Mouse (Mus musculus) ES-Bruce4 (cell line): Measurements from ENCODE around the gene Lekr1. TPM values are rescaled to one million over a fixed set of nuclear protein-coding genes. Genes with fewer than 3 reads are reported as not detected.

Source experiments
- H3K27ac ChIP-seq: 2 replicates; pipeline ENCODE4 v1.5.1; 2012; ENCODE audit warnings: low read length, inconsistent platforms; ENCODE audit not compliant: insufficient read depth
- H3K27me3 ChIP-seq: 2 replicates; pipeline ENCODE4 v1.6.1; 2012; ENCODE audit warnings: mild to moderate bottlenecking, low read length, inconsistent platforms; ENCODE audit not compliant: control insufficient read depth, poor library complexity, insufficient read depth, severe bottlenecking
- H3K36me3 ChIP-seq: 2 replicates; pipeline ENCODE4 v1.6.1; 2012; ENCODE audit warnings: inconsistent platforms, mild to moderate bottlenecking, low read length, moderate library complexity; ENCODE audit not compliant: control insufficient read depth, poor library complexity, insufficient read depth, severe bottlenecking
- H3K4me1 ChIP-seq: one replicate; pipeline ENCODE4 v1.8.1; 2011; ENCODE audit warnings: low read length; ENCODE audit not compliant: control insufficient read depth, insufficient read depth
- H3K4me3 ChIP-seq: 2 replicates; pipeline ENCODE4 v1.5.1; 2011; ENCODE audit warnings: low read depth, mild to moderate bottlenecking, low read length
- H3K9ac ChIP-seq: 2 replicates; pipeline ENCODE4 v1.6.1; 2012; ENCODE audit warnings: low read depth, mild to moderate bottlenecking, inconsistent platforms; ENCODE audit not compliant: poor library complexity, severe bottlenecking
- H3K9me3 ChIP-seq: replicated peaks from 2 replicates; pipeline ENCODE4 v1.6.1; 2012; ENCODE audit warnings: mild to moderate bottlenecking, low read length, inconsistent platforms; ENCODE audit not compliant: control insufficient read depth, poor library complexity, insufficient read depth, severe bottlenecking
- CTCF ChIP-seq: IDR thresholded peaks from one replicate; pipeline ENCODE4 v1.8.1; 2011; ENCODE audit warnings: low read depth, low read length
- EP300 ChIP-seq: IDR thresholded peaks from 2 replicates; pipeline ENCODE4 v1.6.1; 2011; ENCODE audit warnings: low read depth, low read length; ENCODE audit not compliant: insufficient read depth
- POLR2A ChIP-seq: IDR thresholded peaks from one replicate; pipeline ENCODE4 v1.8.1; 2011; ENCODE audit warnings: low read length; ENCODE audit not compliant: insufficient read depth
- polyA plus RNA-seq: library from polyadenylated mRNA; stranded (reverse); fragments of >200 nt; gene quantifications from 2 replicates; pipeline ENCODE4 v1.2.4, GENCODE M21; 2011; ENCODE audit warnings: low read depth; ENCODE audit not compliant: missing spikeins, insufficient read depth, insufficient read length

Lekr1 gene
- polyA plus RNA-seq, 1 experiment, result 2.4 TPM

DNA sequence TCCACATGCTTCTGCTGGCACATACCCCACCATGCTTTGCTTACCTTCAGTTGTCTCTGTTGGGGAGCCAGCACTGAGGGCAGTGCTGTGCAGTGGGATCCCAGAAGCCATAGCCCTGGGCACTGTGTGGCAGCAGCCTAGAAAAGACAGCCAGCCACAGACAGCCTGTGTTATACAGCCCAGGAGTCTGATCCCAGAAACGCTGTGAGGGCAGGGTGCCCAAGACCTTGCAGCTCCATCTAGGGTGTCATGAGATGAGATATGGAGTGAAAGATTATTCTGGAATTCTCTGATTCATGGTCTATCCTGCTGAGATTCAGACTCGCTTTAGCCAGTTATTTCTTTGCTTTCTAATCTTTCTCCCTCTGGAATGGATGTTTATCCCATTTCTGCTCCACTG is 51.4 kb downstream of the Lekr1 start:
- Histone ChIP-seq H3K9me3 (no peaks in the 10 kb centered on the region), H3K4me1 (no peaks in the 10 kb centered on the region), H3K27ac (no peak overlapping the region), H3K36me3 (no peaks in the 10 kb centered on the region), H3K4me3 (no peak overlapping the region), H3K27me3 (no peaks in the 10 kb centered on the region), H3K9ac (no peak overlapping the region)
- TF ChIP-seq EP300, result no peak
- no peak for TF ChIP-seq CTCF
- no peak for TF ChIP-seq POLR2A

DNA sequence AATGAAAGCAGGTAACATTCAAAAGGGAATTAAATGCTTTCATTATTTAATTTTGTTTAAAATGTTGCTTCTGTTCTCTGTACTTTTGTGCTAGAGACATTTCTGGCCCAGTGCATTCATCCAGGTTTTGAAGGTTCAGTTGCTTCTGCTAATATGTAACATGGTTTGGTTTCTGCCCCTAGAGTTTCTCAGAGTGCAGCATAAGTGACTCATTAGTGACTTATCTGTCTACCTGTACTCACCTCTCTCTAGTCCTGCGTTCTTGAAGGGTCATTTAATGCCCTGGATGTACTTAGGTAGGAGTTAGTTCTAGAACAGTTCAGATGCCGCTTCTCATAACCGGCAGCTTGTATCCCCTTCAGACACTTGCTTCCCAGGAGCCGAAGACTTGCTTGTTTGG is 56.9 kb downstream of the Lekr1 start:
- no peaks in the 10 kb centered on the region for H3K36me3 ChIP-seq
- no peak overlapping the region for H3K4me3 ChIP-seq
- no peaks in the 10 kb centered on the region for H3K4me1 ChIP-seq
- no peaks in the 10 kb centered on the region for H3K9me3 ChIP-seq
- TF ChIP-seq CTCF, result no peak
- no peak for TF ChIP-seq POLR2A
- TF ChIP-seq EP300, result no peak
- H3K9ac ChIP-seq, result no peak overlapping the region
- H3K27ac ChIP-seq, result no peak overlapping the region
- H3K27me3 ChIP-seq, result no peaks in the 10 kb centered on the region

DNA sequence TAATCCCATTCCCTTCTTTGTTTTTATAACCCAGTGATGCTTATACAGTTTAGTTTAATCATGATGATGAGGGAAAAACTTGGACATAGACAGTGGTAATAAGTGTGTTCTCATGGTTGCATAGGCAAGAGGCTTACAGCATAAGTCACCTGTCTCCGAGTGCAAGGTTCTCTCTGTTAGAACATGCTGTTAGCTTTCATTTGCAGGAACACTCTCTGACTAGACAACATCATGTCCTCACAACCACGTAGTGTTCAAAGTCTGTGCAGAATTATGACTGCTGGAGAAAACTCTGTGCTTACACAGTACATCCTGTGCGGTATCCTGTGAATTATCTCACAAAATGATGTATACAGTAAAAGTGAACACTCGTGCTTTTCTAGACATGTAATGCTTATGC is 57.6 kb downstream of the Lekr1 start:
- H3K27me3 ChIP-seq, result no peaks in the 10 kb centered on the region
- TF ChIP-seq CTCF, result no peak
- TF ChIP-seq POLR2A, result no peak
- no peak for TF ChIP-seq EP300

DNA sequence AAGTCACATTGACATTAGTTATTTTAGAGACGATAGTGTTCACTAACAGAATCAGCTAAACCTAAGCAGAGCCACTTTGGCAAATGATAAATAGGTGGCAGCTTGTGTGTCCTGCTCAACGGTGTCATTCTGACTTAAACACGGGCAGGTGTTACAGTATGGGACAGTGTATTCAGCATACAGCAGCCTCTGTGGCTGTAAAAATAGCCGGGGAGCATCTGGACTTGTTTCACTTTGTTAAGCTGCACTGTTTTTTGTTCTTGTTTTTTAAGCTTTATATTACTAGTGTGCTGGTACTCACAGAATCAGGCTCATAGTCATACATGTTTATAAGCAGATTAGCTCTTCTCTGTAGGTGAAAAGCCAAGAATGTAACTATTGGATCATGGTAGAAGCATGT is 71.8 kb downstream of the Lekr1 start:
- TF ChIP-seq EP300 (no peak), POLR2A (no peak), CTCF (no peak)
- Histone ChIP-seq H3K27ac (no peak overlapping the region), H3K9me3 (no peaks in the 10 kb centered on the region), H3K27me3 (no peaks in the 10 kb centered on the region), H3K4me3 (no peak overlapping the region), H3K36me3 (no peaks in the 10 kb centered on the region), H3K4me1 (no peaks in the 10 kb centered on the region), H3K9ac (no peak overlapping the region)

More for the DNA sequence above, 57.6 kb downstream of the Lekr1 start:
- H3K9me3 ChIP-seq, result no peaks in the 10 kb centered on the region
- no peak overlapping the region for H3K9ac ChIP-seq
- no peaks in the 10 kb centered on the region for H3K36me3 ChIP-seq
- H3K4me1 ChIP-seq, result no peaks in the 10 kb centered on the region
- H3K27ac ChIP-seq, result no peak overlapping the region
- H3K4me3 ChIP-seq, result no peak overlapping the region

DNA sequence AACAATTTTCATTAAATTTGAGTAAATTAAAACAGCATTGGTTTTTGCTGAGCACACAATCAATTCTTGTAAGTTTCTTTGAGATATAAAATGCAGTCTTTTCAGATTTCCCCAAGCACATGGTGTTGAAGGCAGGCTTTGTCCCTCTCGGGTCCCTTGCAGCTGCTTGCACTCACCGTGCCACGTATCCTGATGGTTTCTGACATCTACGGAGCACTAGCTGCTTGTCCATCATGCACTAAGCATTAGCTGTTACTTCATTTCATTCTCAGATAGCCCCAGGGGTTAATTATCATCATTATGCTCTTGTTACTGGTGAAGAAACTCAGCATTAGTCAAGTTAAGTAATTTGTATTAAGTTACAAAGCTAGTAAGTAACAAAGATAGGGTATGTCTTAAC is 78.9 kb downstream of the Lekr1 start:
- no peaks in the 10 kb centered on the region for H3K9me3 ChIP-seq
- no peak overlapping the region for H3K27ac ChIP-seq
- H3K36me3 ChIP-seq, result no peaks in the 10 kb centered on the region
- no peak overlapping the region for H3K4me3 ChIP-seq
- TF ChIP-seq CTCF (no peak), EP300 (no peak), POLR2A (no peak)
- no peak overlapping the region for H3K9ac ChIP-seq
- peaks cover 2% of the 10 kb centered on the region for H3K4me1 ChIP-seq
- H3K27me3 ChIP-seq, result no peaks in the 10 kb centered on the region

DNA sequence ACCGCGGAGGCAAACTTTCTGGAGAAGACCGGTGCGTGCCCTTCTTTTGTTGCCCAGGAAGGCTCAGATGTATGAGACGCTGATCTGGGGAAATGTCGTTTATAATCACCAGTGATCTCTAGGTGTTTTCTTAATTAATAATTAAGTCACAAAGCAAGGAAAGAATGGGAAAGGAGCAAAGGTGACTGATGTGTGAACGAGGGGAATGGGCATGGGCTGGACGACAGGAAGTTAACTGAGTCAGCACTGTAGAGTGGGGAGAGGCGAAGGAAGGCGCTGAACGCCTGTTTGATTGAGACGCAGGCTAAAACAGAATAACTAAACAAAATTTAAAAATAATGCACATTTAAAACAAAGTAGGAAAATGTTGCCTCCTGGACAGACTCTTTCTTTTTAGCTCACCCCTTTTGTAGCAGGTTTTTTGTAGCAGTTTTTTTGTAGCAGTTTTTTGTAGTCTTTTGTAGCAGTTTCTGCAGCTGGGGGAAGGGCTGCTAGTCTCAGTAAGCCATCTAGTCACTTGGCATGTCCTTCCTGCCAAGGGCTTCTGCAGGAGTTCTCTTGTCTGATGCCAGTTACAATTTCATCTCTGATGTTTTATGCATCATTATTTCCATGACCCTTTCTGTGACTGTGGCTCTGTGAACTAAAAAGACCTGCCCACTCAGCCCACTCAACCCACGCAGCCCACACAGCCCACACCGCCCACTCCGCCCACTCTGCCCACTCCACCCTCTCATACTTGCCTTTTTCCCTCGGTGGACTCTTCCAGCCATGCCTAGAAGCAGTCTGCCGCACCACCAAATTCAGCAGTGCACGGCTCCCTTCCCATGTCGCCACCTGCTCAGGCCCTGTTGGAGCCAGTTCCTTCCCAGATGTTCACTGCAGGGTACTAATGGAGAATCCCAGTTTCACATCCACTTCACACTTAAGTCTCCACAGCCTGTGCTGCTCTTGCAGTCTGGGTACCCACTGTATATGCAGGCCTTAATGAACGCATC is 98.8 kb downstream of the Lekr1 start:
- no peaks in the 10 kb centered on the region for H3K27me3 ChIP-seq
- no peak for TF ChIP-seq CTCF
- no peak for TF ChIP-seq EP300
- TF ChIP-seq POLR2A, result no peak
- no peaks in the 10 kb centered on the region for H3K4me1 ChIP-seq
- no peak overlapping the region for H3K27ac ChIP-seq
- H3K36me3 ChIP-seq, result no peaks in the 10 kb centered on the region
- no peak overlapping the region for H3K9ac ChIP-seq
- H3K9me3 ChIP-seq, result no peaks in the 10 kb centered on the region
- H3K4me3 ChIP-seq, result no peak overlapping the region
